Mouse (Mus musculus) midbrain, embryonic 11.5 days (tissue): ENCODE data around the gene Olfr1240. TPM values are rescaled to one million over a fixed set of nuclear protein-coding genes. Genes with fewer than 3 reads are reported as not detected.

Experiments used
- ATAC-seq: fragments of 200-750 bp; cut with Nextera tagmentation; 2 replicates; pipeline ENCODE4 v1.8.0; 2017; ENCODE audit warnings: moderate TSS enrichment, moderate library complexity; ENCODE audit not compliant: low FRiP score
- DNase-seq: peaks from one replicate; pipeline ENCODE4 v3.0.0; 2015; ENCODE audit warnings: low spot score; ENCODE audit errors: missing footprints
- H3K27ac ChIP-seq: fragments of 300-500 bp; sonication (generic); 2 replicates; pipeline ENCODE4 v1.5.1; 2014; ENCODE audit warnings: low read depth, low read length
- H3K27me3 ChIP-seq: fragments of 300-500 bp; sonication (generic); 2 replicates; pipeline ENCODE4 v1.6.1; 2014; ENCODE audit warnings: mild to moderate bottlenecking, low read length, moderate library complexity, mixed read lengths; ENCODE audit not compliant: control insufficient read depth, insufficient read depth
- H3K36me3 ChIP-seq: fragments of 300-500 bp; sonication (generic); 2 replicates; pipeline ENCODE4 v1.6.1; 2014; ENCODE audit warnings: mild to moderate bottlenecking, low read length, moderate library complexity, mixed read lengths; ENCODE audit not compliant: control insufficient read depth, insufficient read depth
- H3K4me1 ChIP-seq: fragments of 300-500 bp; sonication (generic); 2 replicates; pipeline ENCODE4 v1.6.1; 2014; ENCODE audit warnings: low read length; ENCODE audit not compliant: control insufficient read depth, insufficient read depth
- H3K4me2 ChIP-seq: fragments of 300-500 bp; sonication (generic); 2 replicates; pipeline ENCODE4 v1.6.1; 2014; ENCODE audit warnings: mild to moderate bottlenecking, moderate library complexity
- H3K4me3 ChIP-seq: fragments of 300-500 bp; sonication (generic); 2 replicates; pipeline ENCODE4 v1.5.1; 2014; ENCODE audit warnings: low read depth, low read length
- H3K9ac ChIP-seq: fragments of 300-500 bp; sonication (generic); 2 replicates; pipeline ENCODE4 v1.6.1; 2014; ENCODE audit warnings: low read length
- H3K9me3 ChIP-seq: fragments of 300-500 bp; sonication (generic); 2 replicates; pipeline ENCODE4 v1.6.1; 2016; ENCODE audit warnings: low read length; ENCODE audit not compliant: control insufficient read depth
- WGBS: fragments of 180-500 bp; shearing (Covaris S2); extraction: QIAGEN DNeasy Blood & Tissue Kit; methylation state at CpG from one replicate; pipeline ENCODE4 v1.1.7; 2014; 5-methylcytosine and 5-hydroxymethylcytosine counted together
- polyA plus RNA-seq: library from polyadenylated mRNA; unstranded; fragments of >200 nt; fragmentation: Nextera tagmentation; extraction: Ambion mirVana; gene quantifications from 2 replicates; pipeline ENCODE4 v1.2.1, GENCODE M21; 2014

Olfr1240 gene
- polyA plus RNA-seq = not detected in 2 replicates

DNA sequence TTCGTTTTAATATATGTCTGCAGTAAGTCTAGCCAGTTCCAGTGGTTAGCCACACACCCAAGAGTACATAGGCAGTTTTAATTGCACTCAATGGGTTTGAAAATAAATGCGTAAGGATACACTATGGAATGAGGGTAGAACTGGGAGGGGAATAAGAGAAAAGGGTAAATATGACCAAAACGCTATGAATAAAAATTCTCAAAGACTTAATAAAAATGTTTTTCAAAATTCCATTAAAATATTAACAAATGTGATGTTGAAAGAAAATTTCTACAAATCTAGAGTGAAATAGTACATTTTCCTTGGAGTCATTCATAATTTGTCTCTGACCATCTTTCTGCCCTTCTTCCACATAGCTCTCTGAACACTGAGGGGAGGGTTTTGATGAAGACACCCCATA, at the start of gene Olfr1240:
Gene Olfr1240 (minus strand): TSS at position 101 of the 400 bp plus-strand sequence.
- Histone ChIP-seq H3K27me3 (no peaks in the 10 kb centered on the region), H3K9ac (no peak within 1 kb of the TSS), H3K27ac (no peak within 1 kb of the TSS), H3K4me2 (no peak within 1 kb of the TSS), H3K9me3 (no peaks in the 10 kb centered on the region), H3K4me3 (no peak within 1 kb of the TSS), H3K4me1 (no peaks in the 10 kb centered on the region), H3K36me3 (no peaks in the 10 kb centered on the region)
- ATAC-seq (no peak), DNase-seq (no peak)
- 91% methylated on average over 3 of the region's 3 CpGs for WGBS

DNA sequence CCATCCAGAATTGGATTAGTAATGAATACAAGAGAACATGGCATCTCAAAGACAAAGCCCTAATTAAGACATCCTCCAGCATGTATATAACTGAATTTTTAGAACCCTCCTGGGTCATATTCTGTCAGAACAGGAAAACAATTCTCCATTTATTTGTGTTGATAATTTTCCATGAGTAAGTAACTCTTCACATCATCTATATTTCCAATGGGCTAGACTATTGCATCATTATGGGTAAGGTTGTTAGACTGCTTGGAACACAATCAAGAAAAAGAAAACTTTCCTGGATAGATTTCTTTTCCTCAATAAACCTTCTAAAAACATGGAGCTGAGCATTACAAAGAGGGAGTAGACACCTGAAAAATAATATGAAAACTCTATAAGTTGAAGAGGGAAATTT, 44.2 kb upstream of the Olfr1240 start, which contains the start of gene Olfr1241:
Gene Olfr1241 (minus strand): TSS at position 101 of the 400 bp plus-strand sequence.
- Histone ChIP-seq H3K9me3 (no peaks in the 10 kb centered on the region), H3K4me3 (no peak within 1 kb of the TSS), H3K9ac (no peak within 1 kb of the TSS), H3K27me3 (no peaks in the 10 kb centered on the region), H3K27ac (no peak within 1 kb of the TSS), H3K4me2 (no peak within 1 kb of the TSS), H3K36me3 (no peaks in the 10 kb centered on the region), H3K4me1 (no peaks in the 10 kb centered on the region)
- ATAC-seq (no peak), DNase-seq (no peak)

DNA sequence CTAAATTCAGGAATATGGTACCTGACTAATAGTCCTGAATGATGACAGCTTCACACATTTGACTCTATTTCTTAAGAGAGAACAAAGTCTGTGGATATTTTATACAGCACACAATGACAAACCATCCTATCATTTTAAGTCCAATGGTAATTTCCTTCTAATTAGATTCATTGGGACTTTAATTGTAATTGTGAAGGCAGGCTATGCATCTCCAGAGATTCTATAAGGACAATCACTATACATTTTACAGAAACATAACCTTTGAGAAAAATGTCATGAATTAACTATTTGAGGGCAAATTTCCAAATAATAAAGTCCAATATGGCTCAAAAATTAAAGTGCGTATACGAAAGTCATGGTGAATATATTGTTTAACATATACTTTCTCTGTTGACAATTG, 22.5 kb downstream of the Olfr1240 start, which contains the start of gene Olfr1239:
Gene Olfr1239 (minus strand): TSS at position 101 of the 400 bp plus-strand sequence.
- no peaks in the 10 kb centered on the region for H3K27me3 ChIP-seq
- H3K36me3 ChIP-seq = no peaks in the 10 kb centered on the region
- no peaks in the 10 kb centered on the region for H3K9me3 ChIP-seq
- WGBS = 98% methylated on average over 2 of the region's 2 CpGs
- no peak within 1 kb of the TSS for H3K4me3 ChIP-seq
- no peak within 1 kb of the TSS for H3K27ac ChIP-seq
- H3K4me1 ChIP-seq = no peaks in the 10 kb centered on the region
- H3K4me2 ChIP-seq = no peak within 1 kb of the TSS
- DNase-seq = no peak
- no peak for ATAC-seq
- no peak within 1 kb of the TSS for H3K9ac ChIP-seq

DNA sequence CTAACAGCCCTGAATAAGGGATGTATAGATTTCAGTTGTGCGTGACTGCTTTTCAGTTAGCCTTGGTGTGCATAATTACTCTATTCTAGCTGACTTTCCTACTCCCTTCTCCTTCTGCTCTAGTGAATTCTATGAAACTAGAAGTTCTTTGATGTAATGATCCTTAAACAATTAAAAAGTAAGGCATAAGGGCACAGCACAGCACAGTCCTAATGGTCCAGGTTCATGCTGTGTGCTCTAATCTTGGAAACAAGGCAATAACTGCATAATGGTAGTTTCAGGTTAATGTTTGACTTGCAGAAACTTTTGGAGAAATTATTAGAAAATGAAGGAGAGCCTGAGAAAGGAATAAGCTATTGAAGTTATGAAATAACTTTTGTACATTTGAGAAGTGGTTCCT, 28.2 kb downstream of the Olfr1240 start:
- H3K9me3 ChIP-seq = no peaks in the 10 kb centered on the region
- no peak overlapping the region for H3K27ac ChIP-seq
- ATAC-seq = no peak
- 92% methylated on average over 1 of the region's 1 CpGs for WGBS
- no peak overlapping the region for H3K4me2 ChIP-seq
- no peaks in the 10 kb centered on the region for H3K27me3 ChIP-seq
- no peaks in the 10 kb centered on the region for H3K36me3 ChIP-seq
- H3K9ac ChIP-seq = no peak overlapping the region
- DNase-seq = no peak
- no peaks in the 10 kb centered on the region for H3K4me1 ChIP-seq
- H3K4me3 ChIP-seq = no peak overlapping the region

DNA sequence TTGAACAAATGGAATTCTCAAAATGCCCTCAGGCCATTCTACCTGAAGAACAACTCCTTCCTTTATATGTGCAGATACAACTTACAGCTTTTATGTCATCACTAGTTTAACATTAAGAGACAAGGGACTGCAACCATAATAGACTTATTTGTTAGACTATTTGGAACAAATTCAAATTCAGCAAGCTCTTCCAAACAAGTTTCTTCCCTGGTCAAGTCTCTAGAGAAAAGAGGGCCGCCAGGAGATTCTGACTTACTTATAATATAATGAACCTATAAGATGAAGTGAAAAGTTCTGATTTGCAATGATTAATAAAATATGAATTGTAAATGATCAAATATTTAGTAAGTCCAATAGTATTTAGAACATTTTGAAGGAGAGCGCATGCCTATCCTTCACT, 33.2 kb downstream of the Olfr1240 start, which contains the start of gene Olfr1238:
Gene Olfr1238 (minus strand): TSS at position 101 of the 400 bp plus-strand sequence.
- WGBS = 94% methylated on average over 2 of the region's 2 CpGs

DNA sequence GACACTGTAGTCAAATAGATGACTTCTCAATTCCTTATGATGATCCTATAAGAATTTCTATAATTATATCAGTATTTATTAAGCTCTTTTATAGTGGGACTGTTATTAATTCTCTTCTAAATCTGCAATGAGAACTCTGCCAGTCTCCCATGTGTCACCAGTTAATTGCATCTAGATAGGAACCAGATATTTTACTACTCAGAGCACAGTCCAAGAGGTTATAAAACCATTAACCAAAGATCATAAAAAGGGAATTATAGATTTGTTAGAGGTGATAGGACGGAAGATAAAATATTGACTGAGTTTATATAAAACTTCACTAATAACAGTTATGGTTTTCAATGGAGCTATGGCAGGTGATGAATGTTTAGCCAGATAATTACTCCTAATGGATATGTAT, 41.9 kb downstream of the Olfr1240 start:
- H3K36me3 ChIP-seq = no peaks in the 10 kb centered on the region
- H3K4me1 ChIP-seq = no peaks in the 10 kb centered on the region
- DNase-seq (no peak), ATAC-seq (no peak)
- H3K27ac ChIP-seq = no peak overlapping the region
- H3K9me3 ChIP-seq = no peaks in the 10 kb centered on the region
- H3K27me3 ChIP-seq = no peaks in the 10 kb centered on the region
- 89% methylated on average over 1 of the region's 1 CpGs for WGBS
- no peak overlapping the region for H3K4me2 ChIP-seq
- no peak overlapping the region for H3K4me3 ChIP-seq
- H3K9ac ChIP-seq = no peak overlapping the region

More for the DNA sequence above, 33.2 kb downstream of the Olfr1240 start, which contains the start of gene Olfr1238:
- DNase-seq (no peak), ATAC-seq (no peak)
- no peaks in the 10 kb centered on the region for H3K9me3 ChIP-seq
- no peak within 1 kb of the TSS for H3K9ac ChIP-seq
- H3K4me2 ChIP-seq = no peak within 1 kb of the TSS
- no peaks in the 10 kb centered on the region for H3K4me1 ChIP-seq
- no peak within 1 kb of the TSS for H3K4me3 ChIP-seq
- H3K36me3 ChIP-seq = no peaks in the 10 kb centered on the region
- no peaks in the 10 kb centered on the region for H3K27me3 ChIP-seq
- no peak within 1 kb of the TSS for H3K27ac ChIP-seq

Other genes starting within 250 kb of the Olfr1240 start
- gene Olfr1226, start 243.0 kb downstream of the Olfr1240 start, polyA plus RNA-seq = not detected in 2 replicates
- not detected in 2 replicates for gene Olfr1228, start 188.9 kb downstream of the Olfr1240 start, polyA plus RNA-seq
- not detected in 2 replicates for gene Olfr1229, start 155.0 kb downstream of the Olfr1240 start, polyA plus RNA-seq
- gene Olfr1230, start 145.7 kb downstream of the Olfr1240 start, polyA plus RNA-seq = not detected in 2 replicates
- gene Olfr1231, start 135.9 kb downstream of the Olfr1240 start, polyA plus RNA-seq = not detected in 2 replicates
- gene Olfr1232, start 113.3 kb downstream of the Olfr1240 start, polyA plus RNA-seq = not detected in 2 replicates
- gene Olfr1233, start 100.6 kb downstream of the Olfr1240 start, polyA plus RNA-seq = not detected in 2 replicates
- gene Olfr1234, start 78.1 kb downstream of the Olfr1240 start, polyA plus RNA-seq = not detected in 2 replicates
- not detected in 2 replicates for gene Olfr1238, start 33.3 kb downstream of the Olfr1240 start, polyA plus RNA-seq
- not detected in 2 replicates for gene Olfr1239, start 22.6 kb downstream of the Olfr1240 start, polyA plus RNA-seq
- not detected in 2 replicates for gene Olfr1241, start 44.1 kb upstream of the Olfr1240 start, polyA plus RNA-seq
- not detected in 2 replicates for gene Olfr1242, start 55.3 kb upstream of the Olfr1240 start, polyA plus RNA-seq
- not detected in 2 replicates for gene Olfr1243, start 88.5 kb upstream of the Olfr1240 start, polyA plus RNA-seq
- not detected in 2 replicates for gene Olfr1245, start 135.4 kb upstream of the Olfr1240 start, polyA plus RNA-seq
- not detected in 2 replicates for gene Olfr1246, start 150.2 kb upstream of the Olfr1240 start, polyA plus RNA-seq
- not detected in 2 replicates for gene Olfr1247, start 171.1 kb upstream of the Olfr1240 start, polyA plus RNA-seq
- not detected in 2 replicates for gene Olfr1248, start 175.2 kb upstream of the Olfr1240 start, polyA plus RNA-seq
- not detected in 2 replicates for gene Olfr1249, start 192.0 kb upstream of the Olfr1240 start, polyA plus RNA-seq
- gene Olfr1250, start 218.5 kb upstream of the Olfr1240 start, polyA plus RNA-seq = not detected in 2 replicates
- gene Olfr1251, start 228.9 kb upstream of the Olfr1240 start, polyA plus RNA-seq = not detected in 2 replicates